In genomic region chr19:24718021-24718420, GRCm38 (mm10) we compare ENCODE assay signal across 22 mouse cellular contexts.
"Had no signal": no experiment of that assay in that cellular context is flagged by ENCODE, and none has a peak within 500 bp of the region (broad histone marks: within the 10 kb centered on the region; RNA-seq: fewer than 3 reads in every experiment).

No protein-coding gene starts in this region.

- H3K27me3 ChIP-seq: heart, embryonic 12.5 days; hindbrain, embryonic 12.5 days; limb, embryonic 12.5 days; liver, embryonic 13.5 days; liver, embryonic 15.5 days had no signal

- H3K9me3 ChIP-seq: heart, embryonic 12.5 days; hindbrain, embryonic 10.5 days; hindbrain, embryonic 12.5 days; limb, embryonic 10.5 days; limb, embryonic 12.5 days; liver, embryonic 13.5 days; liver, embryonic 15.5 days had no signal

- H3K36me3 ChIP-seq: hindbrain, embryonic 10.5 days; hindbrain, embryonic 12.5 days; limb, embryonic 10.5 days; limb, embryonic 12.5 days; liver, embryonic 13.5 days; liver, embryonic 15.5 days had no signal

- H3K4me1 ChIP-seq: heart, embryonic 12.5 days; hindbrain, embryonic 10.5 days; hindbrain, embryonic 12.5 days; limb, embryonic 10.5 days; limb, embryonic 12.5 days; liver, embryonic 13.5 days; liver, embryonic 15.5 days had no signal

- H3K27ac ChIP-seq: gastrocnemius, adult 2 months; heart, adult 2 months; hindbrain, embryonic 10.5 days; hindbrain, embryonic 12.5 days; hindbrain, embryonic 14.5 days; layer of hippocampus, adult 2 months; left cerebral cortex, adult 2 months; limb, embryonic 10.5 days; limb, embryonic 12.5 days; liver, embryonic 13.5 days; liver, embryonic 15.5 days had no signal

- DNase-seq: gastrocnemius, adult 2 months; gastrocnemius, postnatal 10 days; gastrocnemius, postnatal 25 days; heart, adult 2 months; heart, postnatal 10 days; heart, postnatal 4 days; kidney, adult 11 months; kidney, adult 2 months; kidney, postnatal 10 days; kidney, postnatal 25 days; kidney, postnatal 4 days; liver; liver, embryonic 13.5 days had no signal

- H3K4me3 ChIP-seq: gastrocnemius, adult 2 months; heart, adult 2 months; heart, embryonic 12.5 days; hindbrain, embryonic 10.5 days; hindbrain, embryonic 12.5 days; layer of hippocampus, adult 2 months; left cerebral cortex, adult 2 months; limb, embryonic 10.5 days; limb, embryonic 12.5 days; liver, embryonic 13.5 days; liver, embryonic 15.5 days had no signal
